Mouse (Mus musculus) CD8-positive naive resting alpha-beta T cell, adult 2 months (primary cell): Measurements from ENCODE around the gene Prr18.
"Not testable (repeated sequence)": the region's sequence is repeated elsewhere in the genome, so short reads cannot be mapped to it uniquely, and the experiment has no call there.

ENCODE experiments used
- DNase-seq, 2 experiments: peaks; one replicate each; pipeline ENCODE4 v3.0.0; 2022; ENCODE audit warnings: low read depth in 2 of 2, low spot score in 2 of 2

Prr18 gene

DNA sequence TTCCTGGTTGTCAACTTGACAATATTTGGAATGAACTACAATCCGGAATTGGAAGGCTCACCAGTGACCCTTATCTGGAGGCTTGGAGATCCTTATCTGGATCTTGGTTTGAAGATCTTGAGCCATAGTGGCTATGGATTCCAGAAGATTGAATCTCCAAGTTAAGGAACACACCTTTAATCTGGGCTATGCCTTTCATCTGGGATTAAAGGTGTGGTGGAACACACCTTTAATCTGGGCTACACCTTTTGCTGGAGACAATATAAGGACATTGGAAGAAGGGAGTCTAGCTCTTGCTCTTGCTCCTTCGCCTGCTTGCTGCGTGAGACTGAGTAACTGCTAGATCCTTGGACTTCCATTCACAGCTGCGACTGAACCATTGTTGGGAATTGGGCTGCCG, at the start of gene Prr18:
Prr18 (plus strand) TSS at position 301 of the 400 bp plus-strand sequence.
- DNase-seq = not testable (repeated sequence)

DNA sequence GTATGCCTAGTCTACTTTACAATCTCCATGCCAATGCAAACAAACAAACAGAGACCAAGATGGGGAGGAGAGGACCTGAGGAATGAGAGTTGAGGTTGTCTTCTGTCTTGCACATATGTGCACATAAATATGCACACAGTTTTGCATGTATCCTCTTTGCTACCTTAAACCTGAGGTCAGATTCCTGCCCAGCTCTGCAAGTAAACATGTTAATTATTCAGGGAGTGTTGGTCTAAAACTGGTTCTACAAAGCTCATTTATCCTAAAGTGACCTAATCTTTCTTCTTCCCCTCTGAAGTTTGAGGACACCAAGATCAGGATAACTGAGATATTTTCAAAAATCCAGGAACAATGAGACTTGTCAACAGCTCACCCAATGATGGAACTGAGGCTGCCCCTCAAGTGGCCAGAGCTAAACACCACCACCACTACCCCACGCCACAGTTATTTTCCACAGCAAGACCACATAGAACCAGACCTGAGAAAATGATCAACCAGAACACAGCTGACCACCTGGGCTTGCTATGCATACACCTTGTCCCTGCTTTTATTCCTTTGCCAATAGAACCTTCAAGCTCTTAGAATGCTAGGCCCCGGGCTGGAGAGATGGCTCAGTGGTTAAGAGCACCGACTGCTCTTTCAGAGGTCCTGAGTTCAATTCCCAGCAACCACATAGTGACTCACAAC, 47.1 kb upstream of the Prr18 start:
- DNase-seq = no peak

GRCm38 (mm10) chr17:8290736-8291135, 46.5 kb upstream of the Prr18 start:
- DNase-seq = no peak

- DNase-seq = no peak
These were observed 41.4 kb upstream of the Prr18 start for GRCm38 (mm10) chr17:8295825-8296224.

GRCm38 (mm10) chr17:8296313-8296844, 40.9 kb upstream of the Prr18 start:
- DNase-seq = no peak

- no peak for DNase-seq
These were observed 39.5 kb upstream of the Prr18 start for GRCm38 (mm10) chr17:8297746-8298145.

GRCm38 (mm10) chr17:8298281-8298680, 39.0 kb upstream of the Prr18 start:
- no peak for DNase-seq

- DNase-seq = no peak
These were observed 37.7 kb upstream of the Prr18 start for GRCm38 (mm10) chr17:8299524-8299923.

GRCm38 (mm10) chr17:8301515-8301914, 35.7 kb upstream of the Prr18 start:
- no peak for DNase-seq

- no peak for DNase-seq
These were observed 34.4 kb upstream of the Prr18 start for GRCm38 (mm10) chr17:8302772-8303438.

GRCm38 (mm10) chr17:8303671-8304070, 33.6 kb upstream of the Prr18 start:
- no peak for DNase-seq

DNA sequence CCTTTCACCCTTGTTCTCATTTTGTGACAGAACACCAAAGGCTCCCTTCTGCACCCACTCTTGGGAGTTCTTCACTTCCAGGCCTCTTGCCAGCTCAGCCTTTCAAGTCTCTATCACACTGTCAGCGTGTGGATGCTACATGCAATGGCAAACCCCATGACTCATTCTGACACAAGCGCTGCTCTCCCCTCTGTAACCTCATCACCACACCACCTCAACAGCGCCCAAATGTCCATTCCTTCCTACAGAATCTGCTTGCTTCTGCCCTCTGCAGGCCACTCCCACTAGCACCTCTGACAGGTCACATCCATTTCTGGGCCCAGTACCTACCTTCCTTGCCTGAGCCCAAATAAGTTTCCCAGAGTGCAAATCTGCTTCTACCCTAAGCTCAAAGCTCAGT, 31.5 kb upstream of the Prr18 start:
- DNase-seq = no peak

GRCm38 (mm10) chr17:8310838-8311614, 26.2 kb upstream of the Prr18 start, which contains the start of gene Sft2d1:
Gene Sft2d1 (plus strand): TSS chr17:8311102.
- peak; percentile 91 to 95 for DNase-seq

DNA sequence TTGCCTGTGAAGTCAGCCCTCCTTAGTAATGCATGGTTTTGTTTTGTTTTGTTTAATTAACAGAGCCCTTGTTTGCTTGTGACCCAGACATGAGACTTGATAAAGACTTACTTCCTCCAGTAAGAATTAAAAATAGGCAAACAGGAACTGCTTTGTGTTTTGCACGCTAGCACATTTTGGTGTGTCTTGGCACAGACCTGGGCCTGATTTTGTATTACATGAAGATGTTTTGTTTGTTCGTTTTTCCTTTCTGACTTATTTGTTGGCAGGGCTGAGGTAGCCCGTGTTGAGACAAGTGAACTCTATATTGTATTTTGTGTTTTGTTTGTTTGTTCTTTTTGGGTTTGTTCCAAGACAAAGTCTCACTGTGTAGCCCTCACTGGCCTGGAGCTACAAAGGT, 25.5 kb upstream of the Prr18 start:
- DNase-seq = no peak

DNA sequence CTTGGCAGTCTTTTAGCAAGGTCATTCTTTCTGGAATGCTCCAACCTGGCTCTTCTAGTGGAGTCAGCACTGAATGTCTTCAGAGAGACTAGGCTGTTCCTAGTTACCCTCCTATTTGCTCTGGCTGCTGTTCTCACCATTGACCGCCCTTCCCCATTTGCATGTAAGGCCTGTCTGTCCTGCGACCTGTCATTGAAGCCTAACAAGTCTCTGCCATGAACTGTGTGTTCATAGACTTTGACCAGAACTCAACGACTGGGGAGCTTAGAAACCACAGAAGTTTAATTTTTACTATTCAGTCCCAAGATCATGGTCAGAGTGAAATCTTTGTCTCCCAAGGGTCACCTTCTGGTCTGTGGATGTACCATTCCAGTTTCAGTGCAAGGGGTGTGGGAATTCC, 23.3 kb upstream of the Prr18 start:
- no peak for DNase-seq

DNA sequence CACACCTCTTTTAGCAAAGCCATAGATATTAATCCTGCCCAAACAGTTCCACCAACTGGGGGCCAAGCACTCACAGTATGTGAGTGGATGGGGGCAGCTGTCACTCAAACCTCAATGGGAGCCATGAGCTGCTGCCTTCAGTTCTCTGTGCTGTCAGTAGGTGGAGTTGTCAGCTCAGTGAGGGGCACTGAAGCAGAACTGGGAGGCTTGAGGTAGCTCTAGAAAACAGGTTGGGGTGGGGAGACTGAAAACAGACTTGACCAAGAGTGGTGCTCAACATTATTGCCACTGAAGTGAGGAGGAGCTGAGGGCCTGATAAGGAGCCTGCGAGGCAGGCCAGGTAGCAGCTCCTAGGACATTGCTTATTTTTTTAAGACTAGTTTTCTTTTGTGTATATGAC, 21.0 kb upstream of the Prr18 start:
- peak in 1 of 2 experiments; percentile 21 for DNase-seq

DNA sequence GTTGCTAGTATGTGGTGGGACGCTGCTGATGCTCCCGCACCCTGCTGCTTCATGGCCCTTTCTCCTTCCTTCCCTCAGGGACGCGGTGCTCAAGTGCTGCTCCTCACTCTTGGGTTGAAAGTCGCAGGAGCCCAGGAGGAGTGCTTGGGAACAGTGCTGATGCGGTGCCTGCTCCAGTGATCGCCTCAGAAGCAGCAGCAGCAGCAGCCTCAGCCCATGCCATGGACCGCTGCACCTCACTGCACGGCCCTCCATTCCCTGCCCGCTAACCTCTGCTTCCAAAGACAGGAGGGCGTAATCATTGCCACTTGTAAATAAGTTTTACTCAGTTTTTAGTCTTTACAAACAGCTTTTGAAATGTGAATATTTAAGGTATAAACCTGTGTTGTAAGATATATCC, 10.4 kb upstream of the Prr18 start:
- not testable (repeated sequence) for DNase-seq

DNA sequence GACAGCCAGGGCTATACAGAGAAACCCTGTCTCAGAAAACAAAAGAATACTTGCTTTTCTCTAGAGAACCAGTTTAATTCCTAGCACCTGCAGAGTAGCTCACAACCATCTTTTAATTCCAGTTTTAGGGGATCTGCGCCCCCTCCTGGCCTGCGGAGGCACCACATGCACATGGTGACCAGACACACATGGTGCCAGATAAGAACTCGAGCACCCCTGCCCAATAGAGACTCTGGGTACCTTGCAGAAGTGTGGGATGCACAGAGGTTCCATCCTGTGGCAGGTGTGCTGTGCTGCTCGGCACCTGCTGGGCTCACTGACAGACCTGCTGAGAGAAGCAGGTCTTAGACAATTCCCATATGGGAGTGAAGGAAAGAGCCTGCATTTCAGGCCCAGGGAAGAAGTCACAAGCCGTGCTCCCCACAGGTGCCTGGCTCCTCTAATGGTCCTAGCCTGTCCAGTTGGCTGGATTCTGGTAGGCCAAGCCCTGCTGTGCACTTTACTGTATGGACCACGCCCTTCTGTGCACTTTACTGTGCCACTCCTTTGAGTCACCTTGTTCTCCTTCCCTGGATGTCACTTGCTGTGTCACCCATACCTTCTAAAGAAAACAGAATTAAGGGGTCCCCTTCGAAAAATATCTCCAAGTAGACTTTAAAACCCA, 8.6 kb upstream of the Prr18 start:
- DNase-seq = no peak

GRCm38 (mm10) chr17:8330602-8331001, 6.7 kb upstream of the Prr18 start:
- DNase-seq = no peak

GRCm38 (mm10) chr17:8339666-8340374, 2.6 kb downstream of the Prr18 start:
- no peak for DNase-seq
